Mouse (Mus musculus) midbrain, embryonic 11.5 days (tissue): ENCODE results near the gene Smtn. TPM values are rescaled to one million over a fixed set of nuclear protein-coding genes. Genes with fewer than 3 reads are reported as not detected.

ENCODE experiments used
- ATAC-seq: fragments of 200-750 bp; cut with Nextera tagmentation; 2 replicates; pipeline ENCODE4 v1.8.0; 2017; ENCODE audit warnings: moderate TSS enrichment, moderate library complexity; ENCODE audit not compliant: low FRiP score
- DNase-seq: peaks from one replicate; pipeline ENCODE4 v3.0.0; 2015; ENCODE audit warnings: low spot score; ENCODE audit errors: missing footprints
- H3K27ac ChIP-seq: fragments of 300-500 bp; sonication (generic); 2 replicates; pipeline ENCODE4 v1.5.1; 2014; ENCODE audit warnings: low read depth, low read length
- H3K27me3 ChIP-seq: fragments of 300-500 bp; sonication (generic); 2 replicates; pipeline ENCODE4 v1.6.1; 2014; ENCODE audit warnings: mild to moderate bottlenecking, low read length, moderate library complexity, mixed read lengths; ENCODE audit not compliant: control insufficient read depth, insufficient read depth
- H3K36me3 ChIP-seq: fragments of 300-500 bp; sonication (generic); 2 replicates; pipeline ENCODE4 v1.6.1; 2014; ENCODE audit warnings: mild to moderate bottlenecking, low read length, moderate library complexity, mixed read lengths; ENCODE audit not compliant: control insufficient read depth, insufficient read depth
- H3K4me1 ChIP-seq: fragments of 300-500 bp; sonication (generic); 2 replicates; pipeline ENCODE4 v1.6.1; 2014; ENCODE audit warnings: low read length; ENCODE audit not compliant: control insufficient read depth, insufficient read depth
- H3K4me2 ChIP-seq: fragments of 300-500 bp; sonication (generic); 2 replicates; pipeline ENCODE4 v1.6.1; 2014; ENCODE audit warnings: mild to moderate bottlenecking, moderate library complexity
- H3K4me3 ChIP-seq: fragments of 300-500 bp; sonication (generic); 2 replicates; pipeline ENCODE4 v1.5.1; 2014; ENCODE audit warnings: low read depth, low read length
- H3K9ac ChIP-seq: fragments of 300-500 bp; sonication (generic); 2 replicates; pipeline ENCODE4 v1.6.1; 2014; ENCODE audit warnings: low read length
- H3K9me3 ChIP-seq: fragments of 300-500 bp; sonication (generic); 2 replicates; pipeline ENCODE4 v1.6.1; 2016; ENCODE audit warnings: low read length; ENCODE audit not compliant: control insufficient read depth
- WGBS: fragments of 180-500 bp; shearing (Covaris S2); extraction: QIAGEN DNeasy Blood & Tissue Kit; methylation state at CpG from one replicate; pipeline ENCODE4 v1.1.7; 2014; 5-methylcytosine and 5-hydroxymethylcytosine counted together
- polyA plus RNA-seq: library from polyadenylated mRNA; unstranded; fragments of >200 nt; fragmentation: Nextera tagmentation; extraction: Ambion mirVana; gene quantifications from 2 replicates; pipeline ENCODE4 v1.2.1, GENCODE M21; 2014

Gene Smtn
- polyA plus RNA-seq, 1 experiment from 2014 or later = 27.1 TPM

DNA sequence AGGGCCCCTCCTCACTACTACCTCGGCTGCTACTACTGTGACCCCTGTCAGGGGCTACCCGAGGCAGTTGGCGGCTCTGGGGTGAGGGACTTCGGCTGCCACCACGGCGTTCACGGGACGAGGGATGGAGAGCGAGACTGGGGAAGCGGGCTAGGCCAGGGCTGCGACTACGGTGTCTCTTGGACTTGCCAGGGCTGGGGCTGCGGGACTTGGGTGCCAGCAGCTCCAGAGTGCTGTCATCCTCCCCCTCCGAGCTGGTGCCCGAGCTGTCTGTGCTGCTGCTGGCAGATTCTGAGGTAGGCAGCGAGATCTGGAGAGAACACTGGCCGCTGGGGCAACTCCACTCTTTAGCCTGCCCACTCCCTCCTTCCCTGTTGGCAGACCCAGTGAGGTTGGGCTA lies 45.6 kb downstream of the Smtn start:
- H3K9ac ChIP-seq = no peak overlapping the region

GRCm38 (mm10) chr11:3492748-3493147 lies 47.7 kb downstream of the Smtn start:
- no peaks in the 10 kb centered on the region for H3K4me1 ChIP-seq
- H3K27ac ChIP-seq = no peak overlapping the region
- H3K4me2 ChIP-seq = no peak overlapping the region
- WGBS = 78% methylated on average over 4 of the region's 4 CpGs
- DNase-seq = no peak
- no peak overlapping the region for H3K9ac ChIP-seq
- no peaks in the 10 kb centered on the region for H3K36me3 ChIP-seq
- H3K27me3 ChIP-seq = no peaks in the 10 kb centered on the region
- ATAC-seq = no peak
- no peaks in the 10 kb centered on the region for H3K9me3 ChIP-seq
- no peak overlapping the region for H3K4me3 ChIP-seq

More for the DNA sequence above, 45.6 kb downstream of the Smtn start:
- no peak overlapping the region for H3K4me2 ChIP-seq
- 78% methylated on average over 17 of the region's 17 CpGs for WGBS
- H3K27me3 ChIP-seq = no peaks in the 10 kb centered on the region
- ATAC-seq (no peak), DNase-seq (no peak)
- no peaks in the 10 kb centered on the region for H3K4me1 ChIP-seq
- no peak overlapping the region for H3K4me3 ChIP-seq
- H3K36me3 ChIP-seq = no peaks in the 10 kb centered on the region
- H3K9me3 ChIP-seq = no peaks in the 10 kb centered on the region
- no peak overlapping the region for H3K27ac ChIP-seq

DNA sequence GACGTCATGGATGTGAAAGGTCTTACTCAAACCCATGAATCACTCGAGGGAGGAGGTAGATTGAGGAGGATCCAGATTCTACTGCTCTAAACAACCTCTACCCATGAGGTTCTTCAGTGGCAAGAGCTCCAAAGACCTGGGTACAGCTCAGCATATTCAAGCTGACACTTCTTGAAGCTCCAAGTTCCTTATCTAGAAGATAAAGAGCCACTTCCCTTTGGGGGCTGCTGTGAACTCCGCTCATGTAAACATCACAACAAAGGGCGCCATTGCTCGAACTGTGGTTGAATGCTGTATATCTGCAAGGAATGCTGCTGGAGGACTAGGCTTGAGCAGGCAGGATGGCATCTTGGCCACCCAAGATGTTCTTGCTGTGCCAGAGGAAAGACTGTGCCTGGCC lies 51.4 kb downstream of the Smtn start:
- H3K36me3 ChIP-seq = no peaks in the 10 kb centered on the region
- no peaks in the 10 kb centered on the region for H3K27me3 ChIP-seq
- H3K9me3 ChIP-seq = no peaks in the 10 kb centered on the region
- DNase-seq (no peak), ATAC-seq (no peak)
- H3K4me3 ChIP-seq = no peak overlapping the region
- H3K27ac ChIP-seq = no peak overlapping the region
- no peak overlapping the region for H3K9ac ChIP-seq
- no peaks in the 10 kb centered on the region for H3K4me1 ChIP-seq
- H3K4me2 ChIP-seq = no peak overlapping the region
- WGBS = 86% methylated on average over 5 of the region's 5 CpGs

DNA sequence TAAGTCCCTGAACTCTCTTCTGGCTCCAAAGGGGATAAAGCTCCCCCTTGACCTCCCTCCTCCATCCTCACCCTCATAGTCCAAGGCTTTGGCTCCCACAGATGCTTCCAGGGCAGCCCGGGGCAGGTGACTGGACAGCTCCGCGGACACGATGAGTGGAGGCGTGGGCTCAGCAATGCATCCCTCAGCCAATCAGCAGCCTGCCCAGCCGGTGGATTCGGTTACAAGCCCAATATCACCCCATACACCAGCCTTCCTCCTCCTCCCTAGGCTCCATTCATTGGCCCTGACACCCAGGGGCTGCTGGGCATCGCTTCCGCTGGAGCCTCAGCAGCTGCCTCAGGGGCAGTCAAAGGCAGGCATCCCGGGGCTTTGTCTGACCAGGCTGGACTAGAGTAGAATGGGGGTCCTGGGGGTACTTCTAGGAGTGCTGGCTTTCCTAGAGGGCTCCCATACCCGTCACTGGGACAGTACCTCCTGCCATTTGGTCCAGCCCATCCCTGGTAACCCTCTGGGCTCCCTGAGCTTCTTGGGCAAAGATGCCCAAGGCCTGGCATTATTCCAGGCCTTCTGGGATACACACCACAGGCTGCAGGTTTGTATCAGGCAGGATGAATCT lies 52.4 kb downstream of the Smtn start, which contains the start of gene Pla2g3:
Gene Pla2g3, plus strand, starts transcription at position 333 of the 619 bp plus-strand sequence.
- ATAC-seq = no peak

DNA sequence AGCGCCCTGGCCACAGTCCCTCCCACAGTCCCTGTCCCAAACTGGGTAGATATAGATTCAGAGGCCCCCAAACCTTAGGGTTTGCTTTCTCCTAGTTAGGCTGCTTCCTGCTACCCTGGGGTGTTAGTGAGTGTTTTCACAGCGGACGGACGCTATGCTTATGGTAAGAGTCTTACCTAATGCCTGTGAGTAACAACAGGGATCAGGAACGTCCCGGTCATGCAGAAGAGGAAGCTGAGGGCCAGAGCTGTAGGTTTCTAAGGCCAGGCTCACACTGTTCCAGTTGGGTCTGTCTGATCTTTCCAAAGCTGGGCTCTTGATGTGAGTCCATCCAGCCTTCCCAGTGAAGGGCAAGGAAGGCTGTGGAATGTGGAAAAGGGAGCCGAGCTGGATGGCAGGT lies 54.1 kb downstream of the Smtn start:
- DNase-seq = no peak
- no peak overlapping the region for H3K4me3 ChIP-seq
- H3K27me3 ChIP-seq = no peaks in the 10 kb centered on the region
- H3K36me3 ChIP-seq = no peaks in the 10 kb centered on the region
- no peak overlapping the region for H3K4me2 ChIP-seq
- no peak overlapping the region for H3K9ac ChIP-seq
- no peak for ATAC-seq
- 74% methylated on average over 7 of the region's 7 CpGs for WGBS
- no peaks in the 10 kb centered on the region for H3K4me1 ChIP-seq
- H3K9me3 ChIP-seq = no peaks in the 10 kb centered on the region
- H3K27ac ChIP-seq = no peak overlapping the region

More for the DNA sequence above, 52.4 kb downstream of the Smtn start, which contains the start of gene Pla2g3:
- Histone ChIP-seq H3K36me3 (no peaks in the 10 kb centered on the region), H3K27me3 (no peaks in the 10 kb centered on the region), H3K4me2 (no peak within 1 kb of the TSS), H3K4me1 (no peaks in the 10 kb centered on the region), H3K9ac (no peak within 1 kb of the TSS), H3K4me3 (no peak within 1 kb of the TSS), H3K9me3 (no peaks in the 10 kb centered on the region), H3K27ac (no peak within 1 kb of the TSS)
- WGBS = 26% methylated on average over 11 of the region's 11 CpGs
- DNase-seq = no peak

GRCm38 (mm10) chr11:3483980-3484642 lies 56.3 kb downstream of the Smtn start:
- no peaks in the 10 kb centered on the region for H3K36me3 ChIP-seq
- DNase-seq = no peak
- H3K9ac ChIP-seq = no peak overlapping the region

GRCm38 (mm10) chr11:3475489-3475888 lies 64.9 kb downstream of the Smtn start:
- ATAC-seq = no peak
- H3K4me2 ChIP-seq = no peak overlapping the region

More at GRCm38 (mm10) chr11:3483980-3484642, 56.3 kb downstream of the Smtn start:
- Histone ChIP-seq H3K27me3 (no peaks in the 10 kb centered on the region), H3K4me2 (no peak overlapping the region), H3K4me1 (no peaks in the 10 kb centered on the region), H3K27ac (no peak overlapping the region), H3K9me3 (no peaks in the 10 kb centered on the region), H3K4me3 (no peak overlapping the region)
- ATAC-seq = no peak
- WGBS = 69% methylated on average over 11 of the region's 11 CpGs

GRCm38 (mm10) chr11:3474480-3475115 lies 65.8 kb downstream of the Smtn start:
- no peaks in the 10 kb centered on the region for H3K27me3 ChIP-seq
- no peak overlapping the region for H3K4me2 ChIP-seq
- H3K4me1 ChIP-seq = no peaks in the 10 kb centered on the region
- 92% methylated on average over 7 of the region's 7 CpGs for WGBS
- H3K27ac ChIP-seq = no peak overlapping the region
- no peak overlapping the region for H3K4me3 ChIP-seq
- no peaks in the 10 kb centered on the region for H3K9me3 ChIP-seq
- ATAC-seq (no peak), DNase-seq (no peak)
- no peaks in the 10 kb centered on the region for H3K36me3 ChIP-seq
- no peak overlapping the region for H3K9ac ChIP-seq

More at GRCm38 (mm10) chr11:3475489-3475888, 64.9 kb downstream of the Smtn start:
- Histone ChIP-seq H3K9me3 (no peaks in the 10 kb centered on the region), H3K36me3 (no peaks in the 10 kb centered on the region), H3K4me1 (no peaks in the 10 kb centered on the region), H3K27me3 (no peaks in the 10 kb centered on the region), H3K4me3 (no peak overlapping the region), H3K9ac (no peak overlapping the region), H3K27ac (no peak overlapping the region)
- DNase-seq = no peak

GRCm38 (mm10) chr11:3472484-3472883 lies 67.9 kb downstream of the Smtn start:
- Histone ChIP-seq H3K9ac (no peak overlapping the region), H3K27me3 (no peaks in the 10 kb centered on the region), H3K27ac (no peak overlapping the region), H3K36me3 (no peaks in the 10 kb centered on the region), H3K4me1 (no peaks in the 10 kb centered on the region), H3K9me3 (no peaks in the 10 kb centered on the region), H3K4me2 (no peak overlapping the region), H3K4me3 (no peak overlapping the region)
- peak; percentile 72; the same call in 1 of the 2 replicates for ATAC-seq
- 27% methylated on average over 1 of the region's 1 CpGs for WGBS
- DNase-seq = peak; percentile 95
